Mouse (Mus musculus): Measurements from ENCODE around the gene Cttnbp2nl. TPM values are rescaled to one million over a fixed set of nuclear protein-coding genes. Genes with fewer than 3 reads are reported as not detected.
A peak's percentile ranks its signal among the peaks of the same experiment; 100 is the strongest.

Cttnbp2nl gene
- polyA plus RNA-seq, 1 experiment, result 4.2 TPM

GRCm38 (mm10) chr3:104987884-104988283 is 65.1 kb downstream of the Cttnbp2nl start:
- no peak for DNase-seq (ENCODE audit: low read depth, low spot score)
- WGBS, result 60% methylated on average over 5 of the region's 5 CpGs

DNA sequence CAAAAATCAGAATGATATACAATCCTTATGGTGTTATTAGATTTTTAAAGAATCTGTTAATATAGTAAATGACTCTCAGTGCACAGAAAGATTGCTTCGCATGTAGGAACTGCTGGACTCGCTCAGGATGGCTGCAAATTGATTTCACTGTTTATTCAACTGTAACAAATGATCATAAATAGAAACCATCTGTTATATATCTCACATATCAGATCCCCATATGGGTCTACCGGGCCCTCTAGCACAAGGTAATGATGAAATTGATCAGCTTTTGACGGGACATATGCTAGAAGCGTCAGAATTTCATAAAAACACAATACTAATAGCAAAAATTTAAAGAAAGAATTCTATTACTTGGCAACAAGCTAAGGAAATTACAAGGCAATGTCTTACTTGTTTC is 73.2 kb downstream of the Cttnbp2nl start:
- 74% methylated on average over 5 of the region's 5 CpGs for WGBS
- no peak for DNase-seq (ENCODE audit: low read depth, low spot score)

DNA sequence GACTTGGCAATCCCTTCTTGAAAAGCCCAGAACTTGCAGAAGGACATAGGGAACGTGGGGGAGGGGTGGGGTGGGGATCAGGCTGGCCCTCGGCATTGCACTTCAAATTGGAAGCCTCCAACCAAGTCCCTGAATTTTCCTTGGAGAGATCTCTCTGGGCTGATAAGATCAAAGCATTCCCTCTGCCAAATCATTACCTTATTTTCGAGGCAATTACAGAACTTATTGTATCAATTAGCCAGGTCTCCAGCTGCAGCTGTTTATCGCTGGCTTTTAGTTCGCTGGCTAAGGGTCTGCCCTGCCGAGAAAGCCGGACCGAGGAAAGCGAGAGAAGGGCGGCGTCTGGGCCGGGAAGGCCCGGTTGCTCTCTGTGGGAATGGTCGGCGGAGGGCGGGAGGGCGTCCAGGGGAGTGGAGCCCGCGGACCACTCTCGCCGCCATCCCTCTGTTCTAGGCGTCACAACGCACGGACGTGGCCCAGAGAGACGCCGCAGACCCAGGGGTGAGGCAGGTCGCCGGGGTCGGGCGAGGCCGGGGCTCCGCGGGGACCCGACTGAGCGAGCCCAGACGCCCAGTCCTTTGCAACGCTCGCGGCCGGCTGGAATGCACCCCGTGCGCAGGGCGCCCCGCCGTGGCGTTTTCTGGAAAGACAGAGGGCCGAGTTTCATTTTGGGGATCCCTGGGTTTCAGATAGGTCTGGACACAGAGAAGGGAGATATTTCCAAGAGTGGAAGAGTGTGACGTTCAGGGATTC is 85.2 kb downstream of the Cttnbp2nl start:
- DNase-seq (ENCODE audit: low read depth, low spot score), result peak; percentile 37
- 2% methylated on average over 49 of the region's 49 CpGs for WGBS

GRCm38 (mm10) chr3:104965991-104966554 is 86.9 kb downstream of the Cttnbp2nl start:
- DNase-seq (ENCODE audit: low read depth, low spot score), result no peak
- WGBS, result 84% methylated on average over 7 of the region's 7 CpGs

DNA sequence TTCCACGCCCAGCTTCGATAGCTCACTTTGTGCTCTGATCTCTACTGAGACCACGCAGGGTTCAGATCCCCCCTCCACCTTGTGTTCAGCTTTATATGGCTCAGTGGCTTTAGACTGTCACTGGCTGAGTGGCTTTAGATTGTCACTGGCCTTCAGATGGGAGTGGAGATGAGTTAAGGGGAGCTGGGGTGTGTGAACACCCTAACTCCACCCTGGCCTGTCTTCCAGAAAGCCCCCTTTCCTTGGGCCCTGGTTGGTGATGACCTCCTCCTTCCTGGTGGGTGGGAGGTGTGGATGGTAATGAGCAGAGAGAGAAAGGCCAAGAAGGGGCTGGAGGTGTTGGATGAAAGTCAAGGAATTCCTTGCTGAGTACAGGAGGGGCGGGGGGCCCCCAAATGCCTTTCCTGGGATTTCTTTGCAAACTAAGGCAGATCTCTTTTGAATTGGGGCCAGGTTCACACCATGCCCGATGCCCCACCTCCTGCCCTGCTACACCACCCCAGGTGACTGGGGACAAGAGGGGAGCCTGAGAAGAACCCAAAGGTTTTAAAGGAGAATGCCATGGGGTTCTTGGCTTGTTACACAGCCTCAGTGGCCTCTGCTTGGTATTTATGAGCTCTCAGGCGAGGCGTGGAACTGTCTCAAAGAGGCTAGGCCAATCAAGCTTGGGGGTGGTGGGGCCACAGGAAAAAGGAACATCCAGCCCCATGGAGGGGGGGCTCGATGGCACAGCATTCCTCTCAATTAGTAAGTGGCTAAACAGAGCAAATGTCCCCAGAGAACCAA is 87.7 kb downstream of the Cttnbp2nl start:
- WGBS, result 70% methylated on average over 8 of the region's 8 CpGs
- DNase-seq (ENCODE audit: low read depth, low spot score), result no peak

DNA sequence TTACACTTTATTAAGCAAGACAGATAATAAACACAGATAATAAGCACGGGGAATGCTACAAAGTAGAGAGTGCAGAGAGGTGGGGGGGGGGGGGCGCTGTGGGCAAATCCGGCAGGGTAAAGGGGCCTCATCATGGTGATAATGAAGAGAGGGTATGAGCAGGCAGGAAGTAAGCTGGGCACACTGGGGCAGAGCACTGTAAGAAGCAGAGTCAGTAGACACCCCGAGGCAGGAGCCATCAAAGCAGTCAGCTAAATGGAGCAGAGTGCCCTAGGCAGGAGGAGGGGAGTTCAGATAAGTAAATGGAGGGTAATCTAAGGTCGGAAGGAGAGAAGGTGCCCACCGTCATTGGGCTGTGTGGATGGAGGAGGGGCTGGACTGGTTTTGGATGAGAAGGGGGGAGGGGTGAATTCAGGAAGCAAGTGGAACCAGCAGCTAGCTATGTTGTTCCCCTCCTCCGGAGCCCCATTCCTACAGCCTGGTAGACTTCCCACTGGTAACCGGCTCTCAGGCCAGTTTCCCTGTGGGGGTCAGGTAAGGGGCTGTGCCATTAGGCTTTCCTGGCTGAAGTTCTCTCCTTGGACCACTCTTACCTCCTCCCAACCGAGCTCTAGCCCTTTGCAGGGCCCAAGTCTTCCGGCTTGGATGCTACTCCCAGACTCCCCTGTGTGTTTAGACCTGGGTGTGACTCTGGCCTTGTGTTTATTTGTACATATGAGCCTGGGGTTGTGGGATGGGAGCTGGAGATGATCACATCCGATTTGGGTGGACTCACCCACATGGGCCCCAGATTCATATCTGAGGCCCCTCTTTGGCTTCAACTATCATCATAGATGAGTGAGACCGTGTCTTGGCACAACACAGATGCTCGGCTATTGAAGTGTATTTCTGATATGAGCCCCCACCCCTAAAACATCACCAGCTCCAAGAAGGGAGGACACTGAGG is 89.3 kb downstream of the Cttnbp2nl start:
- no peak for DNase-seq (ENCODE audit: low read depth, low spot score)
- WGBS, result 42% methylated on average over 13 of the region's 13 CpGs

DNA sequence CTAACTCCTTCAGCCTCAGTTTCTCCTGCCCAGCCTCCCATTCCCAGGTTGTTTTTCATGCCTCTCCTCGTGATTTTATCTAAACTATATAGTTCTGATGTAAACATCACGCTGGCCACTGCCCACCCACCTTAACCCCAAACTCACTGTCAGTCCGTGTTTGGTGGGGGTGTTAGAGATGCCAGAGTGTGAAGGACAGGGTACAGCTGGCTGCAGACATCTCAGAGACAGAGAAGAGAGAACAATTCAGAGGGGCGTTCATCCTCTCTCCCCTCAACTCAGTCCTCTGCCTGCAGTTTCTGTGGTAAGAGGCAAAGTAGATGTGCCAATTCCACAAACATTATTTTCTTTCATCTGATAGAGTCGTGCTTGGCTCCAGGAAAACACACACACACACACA is 90.1 kb downstream of the Cttnbp2nl start:
- DNase-seq (ENCODE audit: low read depth, low spot score), result no peak
- 21% methylated on average over 5 of the region's 5 CpGs for WGBS

GRCm38 (mm10) chr3:104962141-104962611 is 90.8 kb downstream of the Cttnbp2nl start:
- DNase-seq (ENCODE audit: low read depth, low spot score), result no peak
- under 1% methylated on average over 31 of the region's 31 CpGs for WGBS

GRCm38 (mm10) chr3:104961066-104962059 is 91.6 kb downstream of the Cttnbp2nl start, which contains the start of gene Wnt2b:
Gene Wnt2b (minus strand): TSS chr3:104961921.
- DNase-seq (ENCODE audit: low read depth, low spot score), result no peak
- WGBS, result 3% methylated on average over 67 of the region's 87 CpGs

DNA sequence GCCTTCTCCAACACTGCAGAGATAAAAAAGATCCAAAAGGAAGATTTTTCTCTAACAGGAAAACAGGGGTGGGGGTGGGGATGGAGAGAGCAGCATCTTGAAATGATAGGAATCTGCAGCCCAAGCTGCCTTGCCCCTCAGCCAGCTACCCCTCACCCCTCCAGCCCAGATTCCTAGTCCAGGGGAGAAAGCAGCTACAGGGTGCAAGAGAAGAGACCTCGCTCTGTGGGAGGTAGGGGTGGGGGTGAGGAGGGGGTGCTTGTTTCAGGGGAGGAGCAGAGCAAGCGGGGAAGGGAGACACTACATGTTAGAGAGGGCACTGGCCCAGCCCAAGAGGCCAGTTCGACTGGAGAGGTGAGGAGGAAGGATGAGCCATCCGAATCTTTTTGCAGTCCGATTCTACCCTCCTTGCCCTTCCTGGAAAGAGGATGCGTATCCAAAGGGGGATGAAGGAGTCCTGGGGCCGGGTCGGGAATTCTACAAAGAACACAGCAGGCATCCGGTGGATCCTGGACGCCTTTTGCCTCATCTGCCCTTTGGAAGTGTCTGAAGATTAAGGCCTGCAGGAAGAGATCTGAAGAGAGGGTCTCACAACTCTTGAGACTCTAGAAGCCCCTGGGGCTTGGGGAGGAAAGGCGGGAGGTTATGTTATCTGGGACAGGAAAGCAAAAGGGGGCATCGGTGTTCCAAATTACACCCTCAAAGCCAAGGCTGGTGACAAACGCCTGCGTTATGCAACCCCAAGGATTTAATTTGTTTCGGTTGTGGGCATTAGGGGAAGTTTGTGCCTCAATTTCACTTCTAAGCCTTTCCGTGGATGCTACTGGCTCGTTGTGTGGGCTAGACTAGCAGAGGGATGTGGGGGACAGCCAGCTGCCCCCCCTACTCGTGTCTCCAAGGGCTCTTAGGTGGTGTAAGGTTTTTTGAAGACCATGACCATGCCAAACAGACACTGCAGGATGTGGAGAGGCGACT is 92.6 kb downstream of the Cttnbp2nl start:
- DNase-seq (ENCODE audit: low read depth, low spot score), result no peak
- WGBS, result 27% methylated on average over 19 of the region's 19 CpGs

- DNase-seq (ENCODE audit: low read depth, low spot score), result no peak
- 66% methylated on average over 6 of the region's 6 CpGs for WGBS
Measured at GRCm38 (mm10) chr3:104956131-104956581, 96.8 kb downstream of the Cttnbp2nl start.

GRCm38 (mm10) chr3:104954551-104954950 is 98.4 kb downstream of the Cttnbp2nl start:
- WGBS, result 98% methylated on average over 15 of the region's 15 CpGs
- no peak for DNase-seq (ENCODE audit: low read depth, low spot score)

GRCm38 (mm10) chr3:104954137-104954536 is 98.8 kb downstream of the Cttnbp2nl start:
- 95% methylated on average over 3 of the region's 3 CpGs for WGBS
- DNase-seq (ENCODE audit: low read depth, low spot score), result no peak

GRCm38 (mm10) chr3:104952891-104953670 is 99.9 kb downstream of the Cttnbp2nl start:
- DNase-seq (ENCODE audit: low read depth, low spot score), result no peak
- 92% methylated on average over 23 of the region's 23 CpGs for WGBS

Data from large intestine, adult 2 months (tissue).